Mouse (Mus musculus) cerebellum, adult 9-10 months (tissue): ENCODE results near the gene Nelfb.
"Not testable (repeated sequence)": the region's sequence is repeated elsewhere in the genome, so short reads cannot be mapped to it uniquely, and the experiment has no call there.

Source experiments
- DNase-seq: peaks from one replicate; pipeline ENCODE4 v3.0.0; 2022

Nelfb gene

GRCm38 (mm10) chr2:25211121-25211670 lies at the start of gene Nelfb:
TSS of gene Nelfb (minus strand) at chr2:25211489.
- peak; percentile 87 for DNase-seq

GRCm38 (mm10) chr2:25258887-25259286 lies 47.6 kb upstream of the Nelfb start:
- DNase-seq, result no peak

- DNase-seq, result not testable (repeated sequence)
Measured at GRCm38 (mm10) chr2:25257250-25257649, 46.0 kb upstream of the Nelfb start.

GRCm38 (mm10) chr2:25256443-25257109 lies 45.3 kb upstream of the Nelfb start:
- DNase-seq, result not testable (repeated sequence)

- peak; percentile 81 for DNase-seq
Measured at GRCm38 (mm10) chr2:25255284-25255779, 44.0 kb upstream of the Nelfb start, which contains the start of gene Tmem203. TSS of gene Tmem203 (plus strand) at chr2:25255439.

GRCm38 (mm10) chr2:25252331-25252730 lies 41.0 kb upstream of the Nelfb start:
- DNase-seq, result no peak

- DNase-seq, result peak; percentile 69
Measured at GRCm38 (mm10) chr2:25246183-25247072, 35.1 kb upstream of the Nelfb start, which contains the start of gene AL732309.1. TSS of gene AL732309.1 (minus strand) at chr2:25246863.

- DNase-seq, result no peak
Measured at GRCm38 (mm10) chr2:25244144-25244543, 32.9 kb upstream of the Nelfb start.

- no peak for DNase-seq
Measured at GRCm38 (mm10) chr2:25243342-25243741, 32.1 kb upstream of the Nelfb start.

- no peak for DNase-seq
Measured at GRCm38 (mm10) chr2:25242101-25242506, 30.8 kb upstream of the Nelfb start, which contains the start of the genes Rnf208 and Cysrt1. TSS of gene Rnf208 (plus strand) at chr2:25242255. TSS of gene Cysrt1 (minus strand) at chr2:25242452.

GRCm38 (mm10) chr2:25241438-25241775 lies 30.1 kb upstream of the Nelfb start:
- no peak for DNase-seq

GRCm38 (mm10) chr2:25240723-25241437 lies 29.6 kb upstream of the Nelfb start:
- DNase-seq, result peak; percentile 79

- no peak for DNase-seq
Measured at GRCm38 (mm10) chr2:25240310-25240709, 29.0 kb upstream of the Nelfb start.

- no peak for DNase-seq
Measured at GRCm38 (mm10) chr2:25239766-25240165, 28.5 kb upstream of the Nelfb start.

- no peak for DNase-seq
Measured at GRCm38 (mm10) chr2:25238106-25238505, 26.8 kb upstream of the Nelfb start.

- DNase-seq, result no peak
Measured at GRCm38 (mm10) chr2:25237522-25237921, 26.2 kb upstream of the Nelfb start.

GRCm38 (mm10) chr2:25236614-25237013 lies 25.3 kb upstream of the Nelfb start, which contains the start of gene Rnf224:
TSS of gene Rnf224 (minus strand) at chr2:25236787.
- no peak for DNase-seq

- no peak for DNase-seq
Measured at GRCm38 (mm10) chr2:25234551-25235220, 23.4 kb upstream of the Nelfb start.

- no peak for DNase-seq
Measured at GRCm38 (mm10) chr2:25234050-25234449, 22.8 kb upstream of the Nelfb start, which contains the start of gene Slc34a3. TSS of gene Slc34a3 (minus strand) at chr2:25234364.

- DNase-seq, result no peak
Measured at GRCm38 (mm10) chr2:25233421-25233820, 22.1 kb upstream of the Nelfb start.

- no peak for DNase-seq
Measured at GRCm38 (mm10) chr2:25231038-25231437, 19.7 kb upstream of the Nelfb start.

- DNase-seq, result no peak
Measured at GRCm38 (mm10) chr2:25230581-25230980, 19.3 kb upstream of the Nelfb start.
